Mouse (Mus musculus) CH12.LX (cell line): ENCODE measurements around the gene Blcap. TPM values are rescaled to one million over a fixed set of nuclear protein-coding genes. Genes with fewer than 3 reads are reported as not detected.

Experiments
- DNase-seq: peaks from one replicate; pipeline ENCODE4 v3.0.0-alpha.2; 2013; ENCODE audit errors: extremely low read depth
- H3K27ac ChIP-seq: 2 replicates; pipeline ENCODE4 v1.5.1; 2012; ENCODE audit warnings: low read depth, mild to moderate bottlenecking, control low read depth, moderate library complexity; ENCODE audit not compliant: insufficient read depth
- H3K27me3 ChIP-seq: replicated peaks from 2 replicates; pipeline ENCODE3; 2012; ENCODE audit warnings: inconsistent platforms
- H3K36me3 ChIP-seq, 2 experiments: replicated peaks in 1 of 2; 2 replicates each; pipeline versions ENCODE3 to v1.6.1; 2012; ENCODE audit warnings: inconsistent platforms in 1 of 2, low read length in 1 of 2, mild to moderate bottlenecking in 1 of 2, mixed read lengths in 1 of 2, moderate library complexity in 1 of 2; ENCODE audit not compliant: control insufficient read depth in 1 of 2, insufficient read depth in 1 of 2
- H3K4me1 ChIP-seq, 2 experiments: 2 replicates each; pipeline ENCODE4 v1.6.1; 2012; ENCODE audit warnings: inconsistent platforms in 1 of 2, moderate library complexity in 1 of 2; ENCODE audit not compliant: insufficient read depth in 2 of 2, control insufficient read depth in 1 of 2
- H3K4me2 ChIP-seq: 2 replicates; pipeline ENCODE4 v1.6.1; 2012; ENCODE audit warnings: low read depth, mild to moderate bottlenecking, control low read depth; ENCODE audit not compliant: poor library complexity, insufficient read depth, severe bottlenecking
- H3K4me3 ChIP-seq, 3 experiments: fragments of 150-350 bp in 1 of 3; sonication (generic) in 1 of 3; replicated peaks in 1 of 3; 2 replicates each; pipeline versions ENCODE3 to v1.5.1; 2011 to 2012; ENCODE audit warnings: low read depth in 2 of 3, low read length in 2 of 3, mild to moderate bottlenecking in 2 of 3, moderate library complexity in 2 of 3, control low read depth in 1 of 3, improper control_type of control experiment in 1 of 3, inconsistent platforms in 1 of 3, mixed read lengths in 1 of 3; ENCODE audit not compliant: poor library complexity in 1 of 3
- H3K79me2 ChIP-seq: replicated peaks from 2 replicates; pipeline ENCODE4 v1.6.1; 2012; ENCODE audit warnings: mild to moderate bottlenecking, moderate library complexity; ENCODE audit not compliant: control insufficient read depth, poor library complexity, insufficient read depth, severe bottlenecking; ENCODE audit errors: extremely low read depth
- H3K9ac ChIP-seq: 2 replicates; pipeline ENCODE4 v1.6.1; 2012; ENCODE audit warnings: low read depth, mild to moderate bottlenecking, control low read depth, moderate library complexity; ENCODE audit not compliant: insufficient read depth
- H3K9me3 ChIP-seq: replicated peaks from 2 replicates; pipeline ENCODE3; 2012; ENCODE audit warnings: low read length, inconsistent platforms, mixed read lengths
- CTCF ChIP-seq, 2 experiments: IDR thresholded peaks in 1 of 2; conservative IDR thresholded peaks in 1 of 2; 2 replicates each; pipeline ENCODE4 v1.5.1; 2011 to 2012; ENCODE audit warnings: low read depth in 2 of 2, low read length in 2 of 2, improper control_type of control experiment in 1 of 2, inconsistent platforms in 1 of 2, mild to moderate bottlenecking in 1 of 2, moderate library complexity in 1 of 2
- EP300 ChIP-seq: IDR thresholded peaks from 2 replicates; pipeline ENCODE4 v1.6.1; 2011; ENCODE audit warnings: low read length, improper control_type of control experiment
- HCFC1 ChIP-seq: IDR thresholded peaks from 2 replicates; pipeline ENCODE4 v1.6.1; 2012; ENCODE audit warnings: low read depth, mild to moderate bottlenecking, inconsistent platforms, low read length, improper control_type of control experiment
- IRF4 ChIP-seq: IDR thresholded peaks from 2 replicates; pipeline ENCODE4 v1.6.1; 2014; ENCODE audit warnings: low read depth, mild to moderate bottlenecking, inconsistent platforms, low read length, improper control_type of control experiment
- KAT2A ChIP-seq: IDR thresholded peaks from 2 replicates; pipeline ENCODE4 v1.6.1; 2012; ENCODE audit warnings: low read length, improper control_type of control experiment, inconsistent platforms; ENCODE audit not compliant: insufficient replicate concordance
- MAZ ChIP-seq: IDR thresholded peaks from 2 replicates; pipeline ENCODE4 v1.6.1; 2012; ENCODE audit warnings: low read depth, mild to moderate bottlenecking, inconsistent platforms, low read length, improper control_type of control experiment, moderate library complexity
- MXI1 ChIP-seq: IDR thresholded peaks from 2 replicates; pipeline ENCODE4 v1.6.1; 2011; ENCODE audit warnings: mild to moderate bottlenecking, low read depth, low read length, improper control_type of control experiment
- MYC ChIP-seq: IDR thresholded peaks from 2 replicates; pipeline ENCODE4 v1.6.1; 2011; ENCODE audit warnings: low read depth, mild to moderate bottlenecking, improper control_type of control experiment, low read length
- NELFE ChIP-seq: IDR thresholded peaks from 2 replicates; pipeline ENCODE4 v1.6.1; 2011; ENCODE audit warnings: low read depth, low read length, improper control_type of control experiment
- RAD21 ChIP-seq: IDR thresholded peaks from 2 replicates; pipeline ENCODE4 v1.6.1; 2011; ENCODE audit warnings: low read depth, mild to moderate bottlenecking, low read length, improper control_type of control experiment, moderate library complexity
- SMC3 ChIP-seq: IDR thresholded peaks from 2 replicates; pipeline ENCODE4 v1.6.1; 2011; ENCODE audit warnings: low read depth, low read length, improper control_type of control experiment
- TCF12 ChIP-seq: IDR thresholded peaks from 2 replicates; pipeline ENCODE4 v1.6.1; 2014; ENCODE audit warnings: low read depth, mild to moderate bottlenecking, inconsistent platforms, low read length, improper control_type of control experiment
- ZC3H11A ChIP-seq: IDR thresholded peaks from 2 replicates; pipeline ENCODE4 v1.6.1; 2012; ENCODE audit warnings: low read depth, mild to moderate bottlenecking, inconsistent platforms, low read length, improper control_type of control experiment
- ZNF384 ChIP-seq: IDR thresholded peaks from 2 replicates; pipeline ENCODE4 v1.6.1; 2012; ENCODE audit warnings: low read depth, low read length, improper control_type of control experiment, inconsistent platforms
- dilution Hi-C: fragments of 300-500 bp; cut with MboI; formaldehyde crosslinking; loops from 2 replicates; pipeline ENCODE4 v1.14.3; 2020; ENCODE audit warnings: low sequenced_read_pairs; ENCODE audit not compliant: extremely low pct_unique_long_range_greater_than_20kb, extremely low pct_ligation_motif_present
- in situ Hi-C: fragments of 300-500 bp; cut with MboI; formaldehyde crosslinking; loops from 3 replicates; pipeline ENCODE4 v1.14.3; 2019; ENCODE audit warnings: low sequenced_read_pairs, low pct_ligation_motif_present, low pct_unique_long_range_greater_than_20kb, mixed read lengths
- polyA plus RNA-seq: library from polyadenylated mRNA; unstranded; fragments of >175 nt; gene quantifications from 2 replicates; pipeline ENCODE4 v1.2.1, GENCODE M21; 2012; ENCODE audit warnings: low read depth; ENCODE audit not compliant: insufficient read length
- total RNA-seq, 2 experiments: library from RNA; depleted of rRNA; stranded (reverse); fragments of 300-350 nt in 1 of 2; fragments of >200 nt in 1 of 2; gene quantifications; 2 replicates each; pipeline ENCODE4 v1.2.3; 2012 to 2014

Blcap gene
- 10.7 and 14.0 TPM in 2 replicates for total RNA-seq (2012; rRNA removed)
- total RNA-seq (2014; rRNA removed), result 15.3 and 16.0 TPM in 2 replicates
- 18.9 and 19.3 TPM in 2 replicates for polyA plus RNA-seq

DNA sequence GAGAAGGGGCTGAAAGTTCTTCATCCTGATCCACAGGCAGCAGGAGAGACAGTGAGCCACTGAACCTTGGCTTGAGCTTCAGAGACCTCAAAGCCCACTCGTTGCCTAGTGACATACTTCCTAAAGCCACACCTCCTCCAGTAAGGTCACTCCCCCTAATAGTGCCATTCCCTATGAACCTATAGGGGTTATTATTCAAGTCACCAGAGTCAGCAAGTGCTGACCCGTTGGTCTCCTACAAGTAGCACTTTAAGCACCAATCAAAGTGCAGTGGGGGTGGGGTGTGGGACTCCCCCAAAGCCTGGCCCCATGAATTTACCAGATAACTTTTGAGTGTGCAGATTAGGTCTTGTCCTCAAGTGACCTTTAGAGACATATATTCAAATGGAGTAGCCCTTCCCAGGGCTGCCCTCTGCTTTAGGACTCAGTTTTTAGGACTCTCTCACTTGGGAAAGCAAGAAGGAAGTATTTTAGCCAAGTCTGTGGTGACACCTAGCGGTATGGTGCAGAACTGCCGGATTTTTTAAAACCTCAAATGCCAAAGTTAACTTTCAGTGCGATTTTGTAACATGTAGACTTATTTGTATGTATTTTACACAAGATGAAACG lies at the start of gene Blcap:
Blcap (minus strand) TSS at position 51 of the 609 bp plus-strand sequence.
- peak; percentile 41 for DNase-seq
- in situ Hi-C loops, result loop anchor here (5.0 to 25.0 kb wide), 4 partner anchors 107 to 434 kb away; partner anchors contain the start of genes Rbl1 and Samhd1
- Histone ChIP-seq H3K9ac (no peak within 1 kb of the TSS), H3K9me3 (no peaks in the 10 kb centered on the region)
- no peak for TF ChIP-seq NELFE
- no peak for TF ChIP-seq KAT2A
- TF ChIP-seq ZC3H11A, result peak; percentile 5; the same call in 1 of the 2 replicates
- no peak for TF ChIP-seq MXI1
- TF ChIP-seq CTCF (conservative IDR thresholded peaks at IDR 0.05 in 1 of 2, IDR thresholded peaks at IDR 0.05 in 1 of 2; ENCODE audit: low read depth in 2 of 2, low read length in 2 of 2), result peak; percentile 83 to 96
- TF ChIP-seq SMC3, result peak; percentile 76
- no peak for TF ChIP-seq MYC
- peak; percentile 97 for TF ChIP-seq RAD21
- TF ChIP-seq, all 38 proteins: peak for 4
- H3K36me3 ChIP-seq, result no peaks in the 10 kb centered on the region
- peaks cover 43% of the 10 kb centered on the region for H3K27me3 ChIP-seq
- H3K79me2 ChIP-seq, result no peaks in the 10 kb centered on the region
- peaks cover 0 to 4% of the 10 kb centered on the region in 2 experiments; a peak in 1 of 4 replicates for H3K4me1 ChIP-seq
- dilution Hi-C loops, result no loop called here
- no peak within 1 kb of the TSS for H3K4me3 ChIP-seq
- H3K27ac ChIP-seq, result no peak within 1 kb of the TSS
- H3K4me2 ChIP-seq, result no peak within 1 kb of the TSS

DNA sequence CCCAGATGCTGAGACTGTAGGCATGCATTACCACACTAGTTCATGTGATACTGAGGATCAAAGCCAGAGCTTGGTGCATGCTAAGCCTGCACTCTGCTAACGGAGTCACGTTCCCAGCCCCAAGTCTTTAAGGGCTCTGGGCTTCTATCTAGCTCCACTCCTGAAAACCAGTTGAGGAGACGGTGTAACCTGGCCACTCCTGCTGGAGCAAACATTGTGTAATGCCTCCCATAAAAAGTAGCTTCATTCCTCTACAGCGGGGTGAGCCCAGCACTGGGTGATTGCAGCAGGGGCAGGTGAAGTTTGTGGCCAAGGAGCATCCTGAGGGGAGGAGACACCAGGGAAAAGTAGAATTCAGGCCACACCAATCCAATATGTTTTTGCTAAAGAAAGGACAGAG lies 47.3 kb upstream of the Blcap start:
- dilution Hi-C loops (no loop called here), in situ Hi-C loops (loop anchor here (10.0 kb wide), 1 partner anchor 576 kb away; no protein-coding TSS in a partner anchor)
- Histone ChIP-seq H3K27me3 (peaks cover 13% of the 10 kb centered on the region), H3K4me2 (no peak overlapping the region), H3K27ac (no peak overlapping the region), H3K4me1 (peaks cover 11 to 14% of the 10 kb centered on the region in 2 experiments), H3K9me3 (no peaks in the 10 kb centered on the region), H3K9ac (no peak overlapping the region), H3K79me2 (no peaks in the 10 kb centered on the region), H3K36me3 (no peaks in the 10 kb centered on the region), H3K4me3 (no peak overlapping the region)
- TF ChIP-seq SMC3 (no peak), TCF12 (no peak)
- no peak for DNase-seq

DNA sequence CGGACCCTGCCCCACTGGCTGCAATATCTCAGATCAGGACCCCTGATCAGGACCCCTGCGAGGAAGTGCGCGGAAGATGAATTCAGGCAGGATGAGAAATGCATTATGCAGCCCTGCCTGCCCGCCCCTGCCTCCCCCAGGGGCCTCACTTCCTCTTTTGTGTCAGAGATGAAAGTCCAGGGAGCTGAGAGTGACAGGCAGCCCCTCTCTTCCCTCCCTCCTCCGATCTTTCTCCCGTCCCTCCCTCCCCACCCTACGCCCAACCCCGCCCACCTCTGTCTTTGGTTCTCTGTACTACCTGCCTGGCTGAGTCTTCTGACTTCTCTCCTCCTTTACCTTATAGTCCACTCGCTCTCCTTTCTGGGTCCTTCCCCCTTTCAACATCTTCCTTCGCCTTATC lies 42.9 kb upstream of the Blcap start:
- Histone ChIP-seq H3K36me3 (no peaks in the 10 kb centered on the region), H3K9me3 (no peaks in the 10 kb centered on the region), H3K79me2 (no peaks in the 10 kb centered on the region), H3K4me1 (peaks cover 18 to 36% of the 10 kb centered on the region in 2 experiments), H3K27ac (no peak overlapping the region), H3K9ac (no peak overlapping the region), H3K4me3 (no peak overlapping the region), H3K4me2 (peak overlapping the region; percentile 77), H3K27me3 (peaks cover 13% of the 10 kb centered on the region)
- TF ChIP-seq HCFC1 (no peak), ZNF384 (no peak), IRF4 (peak; percentile 91), EP300 (peak; percentile 76), MAZ (peak; percentile 57; the same call in 1 of the 2 replicates)
- dilution Hi-C loops, result no loop called here
- peak; percentile 77 for DNase-seq
- in situ Hi-C loops, result loop anchor here (10.0 kb wide), 1 partner anchor 581 kb away; no protein-coding TSS in a partner anchor
